Mouse (Mus musculus): ENCODE results near the gene Frs3. TPM values are rescaled to one million over a fixed set of nuclear protein-coding genes. Genes with fewer than 3 reads are reported as not detected.
A peak's percentile ranks its signal among the peaks of the same experiment; 100 is the strongest.

Frs3 gene
- polyA plus RNA-seq, 1 experiment from 2014 or later: 3.2 TPM

DNA sequence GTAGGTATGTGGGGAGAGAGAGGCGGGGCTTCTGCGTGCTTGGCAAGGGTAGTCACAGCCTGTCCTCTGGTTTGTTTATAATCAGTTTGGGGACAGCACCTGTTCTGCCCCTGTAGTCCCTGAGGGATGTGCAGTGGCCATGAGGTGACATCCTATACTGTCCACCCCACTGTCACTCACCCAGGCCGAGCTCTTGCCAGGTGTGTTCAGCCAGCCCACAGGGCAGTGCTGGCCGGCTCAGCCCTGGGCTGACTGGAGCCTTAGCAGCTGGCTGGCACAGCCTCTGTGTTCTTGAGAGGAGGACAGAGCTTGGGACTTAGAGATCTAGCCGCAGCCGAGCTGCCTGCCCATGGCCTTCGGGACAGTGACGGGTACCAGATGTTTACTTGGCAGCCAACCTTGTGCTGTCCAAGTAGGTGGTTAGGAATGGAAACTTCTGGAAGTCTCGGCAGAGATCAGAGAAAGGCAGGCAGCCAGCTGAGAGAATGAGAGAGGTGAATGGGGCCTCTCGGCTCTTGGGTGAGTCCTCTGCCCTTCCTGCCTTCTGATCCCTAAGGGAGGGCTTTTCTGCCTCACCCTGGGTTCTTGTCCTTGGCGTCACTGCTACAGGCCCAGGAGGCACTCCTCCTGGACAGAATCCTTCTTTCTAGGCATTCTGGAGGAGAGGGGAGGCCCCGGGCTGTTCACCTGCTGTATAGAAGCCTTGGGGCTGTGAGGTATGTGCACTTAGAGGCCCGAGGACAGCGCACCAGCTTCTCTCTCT is 60.1 kb downstream of the Frs3 start:
- Histone ChIP-seq H3K4me3 (ENCODE audit: low read length) (peak overlapping the region; percentile 17; the same call in 1 of the 2 replicates), H3K9me3 (ENCODE audit: control insufficient read depth, low read length) (no peaks in the 10 kb centered on the region), H3K27me3 (replicated peaks; ENCODE audit: control insufficient read depth, insufficient read depth, low read length) (no peaks in the 10 kb centered on the region), H3K4me1 (ENCODE audit: control insufficient read depth, insufficient read depth, low read length) (peaks cover 28% of the 10 kb centered on the region), H3K4me2 (ENCODE audit: low read depth, low read length) (peak overlapping the region; percentile 38), H3K9ac (ENCODE audit: low read depth, low read length) (peak overlapping the region; percentile 58), H3K27ac (ENCODE audit: low read length) (peak overlapping the region; percentile 97), H3K36me3 (ENCODE audit: control insufficient read depth, insufficient read depth, low read length) (0 out of 2 replicates have a peak, but pooled peaks cover 3% of the 10 kb centered on the region)
- WGBS: 51% methylated on average over 14 of the region's 14 CpGs
- ATAC-seq: peak; percentile 68

DNA sequence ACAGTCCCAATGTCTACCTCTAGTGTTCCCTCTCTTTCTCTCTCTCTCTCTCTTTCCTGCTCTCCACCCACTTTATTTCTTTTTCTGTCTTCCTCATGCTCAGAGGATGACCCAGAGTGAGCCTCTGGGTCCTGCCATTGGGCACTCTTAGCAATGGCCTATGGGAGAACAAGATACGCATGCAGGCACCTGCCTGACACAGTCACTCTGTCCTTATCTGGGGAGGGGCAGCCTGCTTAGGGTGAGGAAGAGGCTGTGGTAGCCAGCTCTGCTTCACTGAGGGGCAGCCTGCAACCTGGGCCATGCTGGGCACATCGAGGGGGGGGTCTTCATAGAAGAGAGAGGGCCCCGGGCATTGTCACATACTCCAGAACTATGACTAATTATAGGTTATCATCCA is 60.8 kb downstream of the Frs3 start:
- peak overlapping the region; percentile 58; the same call in 1 of the 2 replicates for H3K9ac ChIP-seq (ENCODE audit: low read depth, low read length)

GRCm38 (mm10) chr17:47750101-47750500 is 61.3 kb downstream of the Frs3 start:
- no peak overlapping the region for H3K4me2 ChIP-seq (ENCODE audit: low read depth, low read length)
- peaks cover 29% of the 10 kb centered on the region for H3K4me1 ChIP-seq (ENCODE audit: control insufficient read depth, insufficient read depth, low read length)
- no peak for ATAC-seq
- H3K4me3 ChIP-seq (ENCODE audit: low read length): no peak overlapping the region
- no peak overlapping the region; the same call in 1 of the 2 replicates for H3K27ac ChIP-seq (ENCODE audit: low read length)
- no peak overlapping the region for H3K9ac ChIP-seq (ENCODE audit: low read depth, low read length)
- H3K27me3 ChIP-seq (replicated peaks; ENCODE audit: control insufficient read depth, insufficient read depth, low read length): no peaks in the 10 kb centered on the region
- 0 out of 2 replicates have a peak, but pooled peaks cover 3% of the 10 kb centered on the region for H3K36me3 ChIP-seq (ENCODE audit: control insufficient read depth, insufficient read depth, low read length)
- H3K9me3 ChIP-seq (ENCODE audit: control insufficient read depth, low read length): no peaks in the 10 kb centered on the region
- WGBS: 58% methylated on average over 6 of the region's 6 CpGs

More for the DNA sequence above, 60.8 kb downstream of the Frs3 start:
- H3K4me1 ChIP-seq (ENCODE audit: control insufficient read depth, insufficient read depth, low read length): peaks cover 29% of the 10 kb centered on the region
- H3K4me3 ChIP-seq (ENCODE audit: low read length): no peak overlapping the region
- peak overlapping the region; percentile 97 for H3K27ac ChIP-seq (ENCODE audit: low read length)
- peak; percentile 27 for ATAC-seq
- H3K4me2 ChIP-seq (ENCODE audit: low read depth, low read length): peak overlapping the region; percentile 18; the same call in 1 of the 2 replicates
- WGBS: 74% methylated on average over 3 of the region's 3 CpGs
- no peaks in the 10 kb centered on the region for H3K9me3 ChIP-seq (ENCODE audit: control insufficient read depth, low read length)
- 0 out of 2 replicates have a peak, but pooled peaks cover 3% of the 10 kb centered on the region for H3K36me3 ChIP-seq (ENCODE audit: control insufficient read depth, insufficient read depth, low read length)
- no peaks in the 10 kb centered on the region for H3K27me3 ChIP-seq (replicated peaks; ENCODE audit: control insufficient read depth, insufficient read depth, low read length)

GRCm38 (mm10) chr17:47751811-47752210 is 63.0 kb downstream of the Frs3 start:
- H3K4me1 ChIP-seq (ENCODE audit: control insufficient read depth, insufficient read depth, low read length): peaks cover 32% of the 10 kb centered on the region
- 0 out of 2 replicates have a peak, but pooled peaks cover 3% of the 10 kb centered on the region for H3K36me3 ChIP-seq (ENCODE audit: control insufficient read depth, insufficient read depth, low read length)
- no peak overlapping the region for H3K4me3 ChIP-seq (ENCODE audit: low read length)
- ATAC-seq: no peak
- no peaks in the 10 kb centered on the region for H3K9me3 ChIP-seq (ENCODE audit: control insufficient read depth, low read length)
- no peak overlapping the region for H3K9ac ChIP-seq (ENCODE audit: low read depth, low read length)
- H3K4me2 ChIP-seq (ENCODE audit: low read depth, low read length): no peak overlapping the region
- H3K27ac ChIP-seq (ENCODE audit: low read length): no peak overlapping the region; the same call in 1 of the 2 replicates
- no peaks in the 10 kb centered on the region for H3K27me3 ChIP-seq (replicated peaks; ENCODE audit: control insufficient read depth, insufficient read depth, low read length)
- WGBS: 79% methylated on average over 5 of the region's 5 CpGs

DNA sequence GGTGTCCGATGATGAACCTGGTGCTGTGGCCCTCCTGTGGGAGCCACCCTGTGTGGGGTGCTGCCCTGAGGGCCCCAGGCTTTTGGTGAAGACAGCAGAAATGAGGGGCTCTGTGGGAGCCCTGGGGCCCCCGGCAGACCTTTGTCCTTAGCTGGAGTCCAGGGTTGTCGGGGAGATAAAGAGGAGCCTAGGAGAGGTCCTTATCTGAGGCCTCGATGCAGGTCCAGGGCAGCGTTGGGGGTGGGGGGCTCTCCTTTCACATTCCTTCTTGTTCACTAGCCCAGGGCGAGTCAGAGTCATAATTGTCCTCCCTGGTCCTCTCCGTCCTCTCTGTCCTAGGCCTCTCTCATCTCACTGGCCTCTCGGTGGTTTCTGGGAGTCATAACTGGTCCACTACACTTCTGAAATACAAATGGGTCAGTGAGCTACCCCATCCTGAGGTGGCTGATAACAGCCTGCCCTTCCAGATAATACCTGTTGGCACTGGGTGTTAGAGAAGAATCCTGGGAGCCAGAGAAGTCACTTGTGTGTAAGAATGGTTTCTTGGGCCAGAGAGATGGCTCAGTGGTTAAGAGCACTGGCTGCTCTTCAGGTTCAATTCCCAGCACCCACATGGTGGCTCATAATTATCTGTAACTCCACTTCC is 64.4 kb downstream of the Frs3 start:
- 63% methylated on average over 8 of the region's 8 CpGs for WGBS
- Histone ChIP-seq H3K36me3 (ENCODE audit: control insufficient read depth, insufficient read depth, low read length) (0 out of 2 replicates have a peak, but pooled peaks cover 3% of the 10 kb centered on the region), H3K4me2 (ENCODE audit: low read depth, low read length) (peak overlapping the region; percentile 26; the same call in 1 of the 2 replicates), H3K4me3 (ENCODE audit: low read length) (no peak overlapping the region), H3K9me3 (ENCODE audit: control insufficient read depth, low read length) (no peaks in the 10 kb centered on the region), H3K27ac (ENCODE audit: low read length) (peak overlapping the region; percentile 90), H3K4me1 (ENCODE audit: control insufficient read depth, insufficient read depth, low read length) (peaks cover 28% of the 10 kb centered on the region), H3K27me3 (replicated peaks; ENCODE audit: control insufficient read depth, insufficient read depth, low read length) (no peaks in the 10 kb centered on the region), H3K9ac (ENCODE audit: low read depth, low read length) (peak overlapping the region; percentile 46)
- peak; percentile 73 for ATAC-seq

Other genes with a start within 250 kb of the Frs3 start
- 19.1 and 20.4 TPM in 2 replicates for gene Taf8, start 186.7 kb upstream of the Frs3 start, polyA plus RNA-seq (2015; fragmentation: Nextera tagmentation; extraction: Ambion mirVana)
- gene Ccnd3, start 184.0 kb upstream of the Frs3 start, polyA plus RNA-seq (2015; fragmentation: Nextera tagmentation; extraction: Ambion mirVana): 371 and 393 TPM in 2 replicates
- 17.7 and 22.0 TPM in 2 replicates for gene Bysl, start 77.5 kb upstream of the Frs3 start, polyA plus RNA-seq (2015; fragmentation: Nextera tagmentation; extraction: Ambion mirVana)
- gene Med20, start 77.4 kb upstream of the Frs3 start, polyA plus RNA-seq (2015; fragmentation: Nextera tagmentation; extraction: Ambion mirVana): 40.4 and 41.4 TPM in 2 replicates
- gene Gm20517, start 77.4 kb upstream of the Frs3 start, polyA plus RNA-seq (2015; fragmentation: Nextera tagmentation; extraction: Ambion mirVana): 0.73 and 0.78 TPM in 2 replicates
- gene Usp49, start 58.3 kb upstream of the Frs3 start, polyA plus RNA-seq (2015; fragmentation: Nextera tagmentation; extraction: Ambion mirVana): 3.8 and 4.2 TPM in 2 replicates
- gene Tomm6, start 644 bp upstream of the Frs3 start, polyA plus RNA-seq (2015; fragmentation: Nextera tagmentation; extraction: Ambion mirVana): 426 and 427 TPM in 2 replicates
- gene Gm21981, start 5.4 kb downstream of the Frs3 start, polyA plus RNA-seq (2015; fragmentation: Nextera tagmentation; extraction: Ambion mirVana): 0.16 and 0.26 TPM in 2 replicates
- gene Prickle4, start 5.7 kb downstream of the Frs3 start, polyA plus RNA-seq (2015; fragmentation: Nextera tagmentation; extraction: Ambion mirVana): 0.69 and 1.8 TPM in 2 replicates
- 0.28 and 0.68 TPM in 2 replicates for gene Pgc, start 37.8 kb downstream of the Frs3 start, polyA plus RNA-seq (2015; fragmentation: Nextera tagmentation; extraction: Ambion mirVana)
- 30.7 and 37.8 TPM in 2 replicates for gene Tfeb, start 48.0 kb downstream of the Frs3 start, polyA plus RNA-seq (2015; fragmentation: Nextera tagmentation; extraction: Ambion mirVana)
- 6.5 and 8.8 TPM in 2 replicates for gene Mdfi, start 145.7 kb downstream of the Frs3 start, polyA plus RNA-seq (2015; fragmentation: Nextera tagmentation; extraction: Ambion mirVana)
- gene Foxp4, start 235.6 kb downstream of the Frs3 start, polyA plus RNA-seq (2015; fragmentation: Nextera tagmentation; extraction: Ambion mirVana): 12.5 and 13.6 TPM in 2 replicates

All from intestine, embryonic 16.5 days (tissue).